Mouse (Mus musculus) brain, embryonic 14.5 days (tissue): ENCODE measurements at regions not wholly inside any gene's neighbourhood (a gene's known extent, or its start where the extent isn't known, plus 50 kb on each side); places are given as distances from the start of the nearest gene placed in this dataset.

ENCODE experiments used
- DNase-seq: peaks from one replicate; pipeline ENCODE4 v3.0.0-alpha.2; 2011; ENCODE audit warnings: low read depth
- CTCF ChIP-seq: fragments of 200-500 bp; IDR thresholded peaks from 2 replicates; pipeline ENCODE4 v1.5.1; 2012; ENCODE audit warnings: inconsistent platforms, mild to moderate bottlenecking, moderate library complexity, borderline replicate concordance; ENCODE audit not compliant: insufficient read depth, insufficient read length; ENCODE audit errors: extremely low read depth
- POLR2A ChIP-seq: fragments of 200-500 bp; IDR thresholded peaks from 2 replicates; pipeline ENCODE4 v1.6.1; 2012; ENCODE audit warnings: mild to moderate bottlenecking, inconsistent platforms, borderline replicate concordance; ENCODE audit not compliant: poor library complexity, insufficient read depth, insufficient read length, severe bottlenecking; ENCODE audit errors: extremely low read depth

GRCm38 (mm10) chr9:61054427-61054826, 260.1 kb downstream of the Uaca start:
- TF ChIP-seq POLR2A (no peak), CTCF (no peak)
- peak; percentile 75 for DNase-seq

GRCm38 (mm10) chr9:61055392-61055791, 261.1 kb downstream of the Uaca start:
- TF ChIP-seq POLR2A = no peak
- no peak for DNase-seq

- no peak for TF ChIP-seq POLR2A
- no peak for TF ChIP-seq CTCF
- DNase-seq = no peak
Observed at GRCm38 (mm10) chr9:61055928-61056730, 261.8 kb downstream of the Uaca start.

GRCm38 (mm10) chr9:61056731-61057270, 262.5 kb downstream of the Uaca start:
- DNase-seq = peak; percentile 82
- TF ChIP-seq POLR2A (no peak), CTCF (no peak)

- no peak for TF ChIP-seq CTCF
- TF ChIP-seq POLR2A = no peak
- no peak for DNase-seq
Observed at GRCm38 (mm10) chr9:61059225-61059624, 264.9 kb downstream of the Uaca start.

GRCm38 (mm10) chr9:61060958-61061357, 266.6 kb downstream of the Uaca start:
- no peak for TF ChIP-seq POLR2A
- TF ChIP-seq CTCF = no peak
- DNase-seq = no peak

- DNase-seq = no peak
- TF ChIP-seq POLR2A (no peak), CTCF (no peak)
Observed at GRCm38 (mm10) chr9:61064714-61065305, 270.5 kb downstream of the Uaca start.

- no peak for TF ChIP-seq CTCF
- no peak for TF ChIP-seq POLR2A
- DNase-seq = peak; percentile 68
Observed at GRCm38 (mm10) chr9:61069553-61070314, 275.4 kb downstream of the Uaca start.

GRCm38 (mm10) chr9:61070315-61070707, 276.0 kb downstream of the Uaca start:
- DNase-seq = peak; percentile 65
- no peak for TF ChIP-seq POLR2A
- no peak for TF ChIP-seq CTCF

- peak; percentile 82 for DNase-seq
Observed at GRCm38 (mm10) chr9:61070861-61071260, 276.5 kb downstream of the Uaca start.

GRCm38 (mm10) chr9:61073482-61073881, 279.1 kb downstream of the Uaca start:
- no peak for TF ChIP-seq CTCF
- TF ChIP-seq POLR2A = no peak
- DNase-seq = peak; percentile 74

More at GRCm38 (mm10) chr9:61070861-61071260, 276.5 kb downstream of the Uaca start:
- TF ChIP-seq POLR2A (no peak), CTCF (no peak)

- TF ChIP-seq POLR2A (no peak), CTCF (no peak)
- DNase-seq = no peak
Observed at GRCm38 (mm10) chr9:61075071-61075470, 280.7 kb downstream of the Uaca start.

- no peak for TF ChIP-seq CTCF
- no peak for TF ChIP-seq POLR2A
- DNase-seq = peak; percentile 61
Observed at GRCm38 (mm10) chr9:61077181-61077580, 282.8 kb downstream of the Uaca start.
